Mouse (Mus musculus) Muller cell, postnatal 12 days (primary cell): Measurements from ENCODE around the gene Ranbp1.
"Not testable (repeated sequence)": the region's sequence is repeated elsewhere in the genome, so short reads cannot be mapped to it uniquely, and the experiment has no call there.

Source experiments
- DNase-seq: peaks from one replicate; pipeline ENCODE4 v3.0.0-alpha.2; 2015; ENCODE audit errors: inconsistent ontology term

Gene Ranbp1

GRCm38 (mm10) chr16:18203430-18204091, 45.0 kb downstream of the Ranbp1 start:
- no peak for DNase-seq

- no peak for DNase-seq
Measured at GRCm38 (mm10) chr16:18202061-18202460, 46.5 kb downstream of the Ranbp1 start.

DNA sequence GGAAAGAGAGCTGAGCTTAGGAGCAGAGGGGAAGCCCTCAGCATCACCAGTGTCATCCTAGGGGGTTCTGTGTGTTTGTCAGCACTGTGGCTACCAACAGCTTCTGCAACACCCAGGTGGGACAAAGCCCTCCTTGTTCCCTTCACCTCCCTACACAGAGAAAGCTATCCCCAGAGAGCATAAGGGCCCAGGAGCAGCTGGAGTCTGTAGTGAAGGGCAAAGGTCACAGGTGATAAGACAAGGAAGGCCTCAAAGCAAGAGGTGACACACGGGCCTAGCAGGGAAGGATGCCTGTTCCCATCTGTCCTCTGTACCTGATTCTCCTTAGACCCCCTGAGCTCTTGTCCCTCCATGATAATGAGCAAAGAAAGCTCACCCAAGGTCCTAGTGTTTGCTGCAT, 46.9 kb downstream of the Ranbp1 start:
- no peak for DNase-seq

GRCm38 (mm10) chr16:18200062-18200461, 48.5 kb downstream of the Ranbp1 start:
- DNase-seq, result no peak

- no peak for DNase-seq
Measured at GRCm38 (mm10) chr16:18198365-18199098, 50.0 kb downstream of the Ranbp1 start.

GRCm38 (mm10) chr16:18197881-18198280, 50.7 kb downstream of the Ranbp1 start:
- DNase-seq, result no peak

- not testable (repeated sequence) for DNase-seq
Measured at GRCm38 (mm10) chr16:18195561-18195960, 53.0 kb downstream of the Ranbp1 start.

- DNase-seq, result peak; percentile 75
Measured at GRCm38 (mm10) chr16:18195068-18195467, 53.5 kb downstream of the Ranbp1 start.

GRCm38 (mm10) chr16:18194208-18194985, 54.1 kb downstream of the Ranbp1 start:
- peak; percentile 57 for DNase-seq

DNA sequence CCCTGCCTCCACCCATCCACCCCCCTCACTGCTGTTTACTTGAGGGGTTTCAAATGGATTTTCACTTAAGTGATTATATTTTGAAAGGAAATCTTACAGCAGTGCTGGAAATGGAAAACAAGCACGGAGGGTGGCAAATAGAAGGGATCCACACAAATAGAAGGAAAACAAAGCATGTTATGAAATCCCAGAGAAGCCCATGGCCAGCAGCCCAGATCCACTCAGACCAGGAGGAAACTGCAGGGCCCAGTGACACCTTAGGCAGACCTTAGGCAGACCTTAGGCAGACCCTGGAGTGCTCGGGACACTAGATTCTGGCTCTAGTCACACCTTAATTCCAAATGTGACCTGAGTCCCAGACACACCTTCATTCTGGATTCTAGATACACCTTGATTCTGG, 57.5 kb downstream of the Ranbp1 start:
- DNase-seq, result no peak
